Mouse (Mus musculus) thymus, adult 2 months (tissue): ENCODE measurements around the gene Arpc4. TPM values are rescaled to one million over a fixed set of nuclear protein-coding genes. Genes with fewer than 3 reads are reported as not detected.

Source experiments
- DNase-seq: peaks from one replicate; pipeline ENCODE4 v3.0.0; 2021
- H3K27ac ChIP-seq: fragments of 200-500 bp; 2 replicates; pipeline ENCODE4 v1.5.1; 2012; ENCODE audit warnings: low read length, control low read depth; ENCODE audit not compliant: control insufficient read depth, insufficient read depth
- H3K27me3 ChIP-seq: fragments of 200-500 bp; 2 replicates; pipeline ENCODE4 v1.6.1; 2012; ENCODE audit warnings: mild to moderate bottlenecking, low read length, moderate library complexity, mixed read lengths; ENCODE audit not compliant: control insufficient read depth, insufficient read depth
- H3K36me3 ChIP-seq: fragments of 200-500 bp; 2 replicates; pipeline ENCODE4 v1.6.1; 2012; ENCODE audit warnings: mild to moderate bottlenecking, low read length, moderate library complexity; ENCODE audit not compliant: control insufficient read depth, insufficient read depth
- H3K4me1 ChIP-seq: fragments of 200-500 bp; replicated peaks from 2 replicates; pipeline ENCODE4 v1.6.1; 2012; ENCODE audit warnings: low read length; ENCODE audit not compliant: control insufficient read depth, insufficient read depth
- H3K4me3 ChIP-seq: fragments of 200-500 bp; 2 replicates; pipeline ENCODE4 v1.5.1; 2012; ENCODE audit warnings: mild to moderate bottlenecking, low read length, control low read depth, moderate library complexity; ENCODE audit not compliant: control insufficient read depth, insufficient read depth
- CTCF ChIP-seq: fragments of 200-500 bp; IDR thresholded peaks from 2 replicates; pipeline ENCODE4 v1.5.1; 2012; ENCODE audit warnings: mild to moderate bottlenecking, control low read depth, low read length, moderate library complexity, borderline replicate concordance; ENCODE audit not compliant: control insufficient read depth, poor library complexity, insufficient read depth; ENCODE audit errors: extremely low read depth
- POLR2A ChIP-seq: fragments of 200-500 bp; IDR thresholded peaks from 2 replicates; pipeline ENCODE4 v1.6.1; 2012; ENCODE audit warnings: mild to moderate bottlenecking, low read length, control low read depth, moderate library complexity; ENCODE audit not compliant: control insufficient read depth, poor library complexity, insufficient read depth; ENCODE audit errors: extremely low read depth
- WGBS: fragments of 180-500 bp; shearing (Covaris S2); methylation state at CpG from one replicate; pipeline ENCODE4 v1.1.7; 2018; 5-methylcytosine and 5-hydroxymethylcytosine counted together
- polyA plus RNA-seq: library from polyadenylated mRNA; depleted of rRNA; stranded (reverse); fragments of >200 nt; gene quantifications from 2 replicates; pipeline ENCODE4 v1.2.3, GENCODE M21; 2012; rRNA removed

The Arpc4 gene
- polyA plus RNA-seq, 1 experiment, result 118 TPM

DNA sequence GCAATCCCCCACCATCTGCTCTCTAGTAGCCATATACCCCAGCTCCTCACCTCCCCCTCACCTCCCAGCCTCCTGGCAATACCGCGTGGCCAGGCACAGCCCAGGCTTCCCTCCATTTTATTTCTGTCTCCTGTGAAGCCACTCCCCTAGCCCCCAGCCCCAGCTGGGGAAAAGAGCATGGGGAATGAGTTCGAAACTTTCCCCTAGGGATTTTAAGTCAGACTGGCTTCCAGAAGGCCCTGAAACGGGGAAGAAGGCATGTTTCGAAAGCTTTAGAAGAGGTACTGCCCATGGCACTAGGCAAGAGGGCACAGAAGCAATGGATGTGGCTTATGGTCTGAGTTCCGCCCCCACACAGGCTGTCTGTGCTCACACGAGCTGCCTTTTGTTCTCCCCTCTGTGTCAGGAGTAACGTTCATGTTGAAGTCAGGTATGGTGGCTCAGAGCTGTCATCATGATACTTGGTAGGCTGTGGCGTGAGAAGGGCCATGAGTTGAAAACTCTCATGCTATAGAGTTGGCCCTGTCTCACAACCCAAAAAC lies 57.8 kb downstream of the Arpc4 start, which contains the start of gene Cidec:
Gene Cidec (minus strand): TSS at position 97 of the 542 bp plus-strand sequence.
- 87% methylated on average over 9 of the region's 9 CpGs for WGBS
- no peak within 1 kb of the TSS for H3K27ac ChIP-seq
- H3K36me3 ChIP-seq, result no peaks in the 10 kb centered on the region
- no peaks in the 10 kb centered on the region for H3K4me1 ChIP-seq
- no peak within 1 kb of the TSS for H3K4me3 ChIP-seq
- DNase-seq, result no peak
- no peaks in the 10 kb centered on the region for H3K27me3 ChIP-seq
- TF ChIP-seq POLR2A (no peak), CTCF (no peak)

DNA sequence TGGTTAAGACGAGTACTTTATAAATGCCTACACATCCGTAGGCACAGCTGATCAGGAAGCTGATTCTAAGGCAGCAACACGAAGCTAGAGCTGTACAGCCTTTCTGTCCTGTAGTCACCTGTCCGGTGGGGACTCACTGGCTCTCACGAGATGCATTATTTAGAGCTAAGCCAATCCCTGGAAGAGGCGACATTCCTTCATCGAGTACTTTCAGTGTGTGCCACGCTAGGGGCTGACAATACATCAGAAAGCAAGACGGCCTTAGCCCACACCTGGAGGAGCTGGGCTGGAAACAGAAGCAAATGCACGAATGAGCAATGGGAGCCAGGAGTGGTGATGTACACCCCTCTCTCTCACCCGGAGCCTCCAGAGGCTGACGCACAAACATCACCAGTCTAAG lies 59.2 kb downstream of the Arpc4 start:
- Histone ChIP-seq H3K27me3 (no peaks in the 10 kb centered on the region), H3K36me3 (no peaks in the 10 kb centered on the region), H3K4me3 (no peak overlapping the region), H3K4me1 (no peaks in the 10 kb centered on the region), H3K27ac (no peak overlapping the region)
- TF ChIP-seq CTCF (no peak), POLR2A (no peak)
- no peak for DNase-seq
- WGBS, result 88% methylated on average over 12 of the region's 12 CpGs

DNA sequence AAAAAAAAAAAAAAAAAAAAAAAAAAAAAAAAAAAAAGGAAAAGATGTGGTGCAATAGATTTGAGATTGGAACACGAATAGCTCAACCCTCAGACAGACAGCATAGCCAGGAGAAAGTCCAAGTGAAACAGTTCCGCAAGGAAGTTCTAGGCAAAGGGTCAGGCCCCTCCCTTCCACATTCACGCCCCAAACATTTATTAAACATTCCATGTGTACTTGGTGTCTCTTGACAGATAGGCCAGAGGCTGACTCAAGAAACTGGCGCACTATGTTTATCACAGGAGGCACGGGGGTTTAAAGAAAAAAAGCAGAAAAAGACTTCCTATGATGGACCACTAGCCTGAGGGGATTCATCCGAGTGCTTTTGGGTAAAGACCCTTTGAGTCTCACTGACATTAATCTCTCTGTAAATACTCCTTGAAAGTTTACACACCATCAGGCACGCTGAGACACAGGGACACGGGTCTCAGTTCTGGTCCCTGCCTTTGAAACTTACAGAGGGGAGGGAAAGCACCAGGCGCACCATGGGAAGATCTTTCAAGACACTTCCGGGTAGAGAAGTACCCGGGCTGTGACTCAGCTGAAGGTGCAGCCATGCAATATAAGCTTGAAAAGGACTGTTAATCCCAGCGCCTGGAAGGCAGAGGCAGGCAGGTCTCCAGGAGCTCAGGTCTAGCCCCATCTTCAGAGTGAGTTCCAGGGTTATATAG lies 61.0 kb downstream of the Arpc4 start:
- no peak for TF ChIP-seq POLR2A
- TF ChIP-seq CTCF, result no peak
- H3K36me3 ChIP-seq, result no peaks in the 10 kb centered on the region
- no peak overlapping the region for H3K27ac ChIP-seq
- H3K27me3 ChIP-seq, result no peaks in the 10 kb centered on the region
- no peak for DNase-seq
- peaks cover 6% of the 10 kb centered on the region for H3K4me1 ChIP-seq
- 63% methylated on average over 12 of the region's 12 CpGs for WGBS
- no peak overlapping the region for H3K4me3 ChIP-seq

Other genes with a start within 250 kb of the Arpc4 start
- gene Lhfpl4, start 182.7 kb upstream of the Arpc4 start, polyA plus RNA-seq, result 0.08 and 0.10 TPM in 2 replicates
- gene Mtmr14, start 140.3 kb upstream of the Arpc4 start, polyA plus RNA-seq, result 80.0 and 82.9 TPM in 2 replicates
- gene Cpne9, start 95.8 kb upstream of the Arpc4 start, polyA plus RNA-seq, result 0.65 and 1.5 TPM in 2 replicates
- gene Brpf1, start 71.0 kb upstream of the Arpc4 start, polyA plus RNA-seq, result 65.7 and 66.2 TPM in 2 replicates
- gene Ogg1, start 51.1 kb upstream of the Arpc4 start, polyA plus RNA-seq, result 23.1 and 23.4 TPM in 2 replicates
- 12.6 and 18.3 TPM in 2 replicates for gene Camk1, start 34.1 kb upstream of the Arpc4 start, polyA plus RNA-seq
- gene Tada3, start 232 bp upstream of the Arpc4 start, polyA plus RNA-seq, result 31.6 and 32.6 TPM in 2 replicates
- 38.4 and 43.1 TPM in 2 replicates for gene Ttll3, start 11.1 kb downstream of the Arpc4 start, polyA plus RNA-seq
- gene Rpusd3, start 41.2 kb downstream of the Arpc4 start, polyA plus RNA-seq, result 81.6 and 94.5 TPM in 2 replicates
- gene Cidec, start 57.6 kb downstream of the Arpc4 start, polyA plus RNA-seq, result 103 and 116 TPM in 2 replicates
- 69.6 and 75.5 TPM in 2 replicates for gene Jagn1, start 64.5 kb downstream of the Arpc4 start, polyA plus RNA-seq
- 22.8 and 32.5 TPM in 2 replicates for gene Il17re, start 80.4 kb downstream of the Arpc4 start, polyA plus RNA-seq
- 14.3 and 15.4 TPM in 2 replicates for gene Il17rc, start 93.3 kb downstream of the Arpc4 start, polyA plus RNA-seq
- gene Creld1, start 105.2 kb downstream of the Arpc4 start, polyA plus RNA-seq, result 15.2 and 16.1 TPM in 2 replicates
- gene Prrt3, start 123.8 kb downstream of the Arpc4 start, polyA plus RNA-seq, result 0.16 and 0.28 TPM in 2 replicates
- 54.5 and 59.7 TPM in 2 replicates for gene Emc3, start 153.5 kb downstream of the Arpc4 start, polyA plus RNA-seq
- 13.3 and 17.4 TPM in 2 replicates for gene Fancd2, start 153.6 kb downstream of the Arpc4 start, polyA plus RNA-seq
- not detected in 2 replicates for gene Fancd2os, start 222.6 kb downstream of the Arpc4 start, polyA plus RNA-seq
- 197 and 243 TPM in 2 replicates for gene Brk1, start 226.7 kb downstream of the Arpc4 start, polyA plus RNA-seq
- 33.5 and 37.9 TPM in 2 replicates for gene Vhl, start 245.8 kb downstream of the Arpc4 start, polyA plus RNA-seq